Mouse (Mus musculus) E14TG2a.4 (cell line): Measurements from ENCODE around the gene Ercc6l.

ENCODE experiments used
- CTCF ChIP-seq: conservative IDR thresholded peaks from 2 replicates; pipeline ENCODE4 v1.5.1; 2014; ENCODE audit warnings: low read length
- POU5F1 ChIP-seq: IDR thresholded peaks from 2 replicates; pipeline ENCODE4 v1.6.1; 2014; ENCODE audit warnings: low read length, borderline replicate concordance

- TF ChIP-seq CTCF (no peak), POU5F1 (no peak)
Measured at GRCm38 (mm10) chrX:102170900-102171299, 14.0 kb upstream of the Ercc6l start.
